Mouse (Mus musculus): ENCODE data around the gene Baz2a.

DNA sequence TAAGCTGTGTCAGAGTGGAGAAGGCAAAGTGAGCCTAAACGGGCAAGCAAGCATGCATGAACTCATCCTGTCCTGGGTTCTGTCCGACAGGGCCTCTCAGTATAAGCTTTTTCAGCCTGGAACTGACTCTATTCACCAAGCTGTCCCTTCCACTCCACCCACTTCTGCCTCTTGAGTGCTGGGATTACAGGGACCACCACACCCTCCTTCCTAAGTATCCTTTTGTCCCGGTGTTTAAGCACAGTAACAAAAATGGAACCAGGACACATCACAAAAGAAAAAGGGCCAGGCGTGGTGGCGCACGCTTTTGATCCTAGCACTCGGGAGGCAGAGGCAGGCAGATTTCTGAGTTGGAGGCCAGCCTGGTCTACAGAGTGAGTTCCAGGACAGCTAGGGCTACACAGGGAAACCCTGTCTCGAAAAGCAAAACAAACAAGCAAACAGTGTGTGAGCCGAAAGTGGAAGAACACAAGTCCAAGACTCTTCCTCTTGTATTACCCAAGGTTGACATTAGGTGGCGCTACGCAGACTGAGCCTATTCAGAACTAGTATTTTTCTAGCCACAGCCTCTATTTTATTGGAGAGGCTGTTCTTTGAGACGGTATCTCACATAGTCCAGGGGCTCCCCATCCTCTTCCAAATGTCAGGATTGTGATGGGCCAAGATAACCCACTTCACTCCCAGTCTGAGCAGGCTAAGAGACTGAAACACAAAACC lies 49.0 kb downstream of the Baz2a start:
- TF ChIP-seq CTCF (IDR thresholded peaks at IDR 0.05; ENCODE audit: extremely low read depth, insufficient read length, insufficient replicate concordance, low read depth, low read length) = no peak
- no peak for TF ChIP-seq POLR2A (IDR thresholded peaks at IDR 0.05; ENCODE audit: low read depth, low read length)

Measured in small intestine, adult 2 months (tissue).